Mouse (Mus musculus): Measurements from ENCODE around the gene Olfr111.

GRCm38 (mm10) chr17:37543800-37544435, 36.1 kb downstream of the Olfr111 start:
- no peak for TF ChIP-seq CTCF (conservative IDR thresholded peaks at IDR 0.05 in 1 of 2, IDR thresholded peaks at IDR 0.05 in 1 of 2; ENCODE audit: low read depth in 2 of 2, low read length in 2 of 2)
- no peak for TF ChIP-seq TCF12 (IDR thresholded peaks at IDR 0.05; ENCODE audit: low read depth, low read length)
- TF ChIP-seq KAT2A (IDR thresholded peaks at IDR 0.05; ENCODE audit: insufficient replicate concordance, low read length) = no peak
- no peak for TF ChIP-seq POLR2A (IDR thresholded peaks at IDR 0.05; ENCODE audit: low read depth, low read length)

All from CH12.LX (cell line).